Mouse (Mus musculus) ES-Bruce4 (cell line): Measurements from ENCODE around the gene Ust. TPM values are rescaled to one million over a fixed set of nuclear protein-coding genes. Genes with fewer than 3 reads are reported as not detected.

Experiments used
- H3K27ac ChIP-seq: 2 replicates; pipeline ENCODE4 v1.5.1; 2012; ENCODE audit warnings: low read length, inconsistent platforms; ENCODE audit not compliant: insufficient read depth
- H3K27me3 ChIP-seq: 2 replicates; pipeline ENCODE4 v1.6.1; 2012; ENCODE audit warnings: mild to moderate bottlenecking, low read length, inconsistent platforms; ENCODE audit not compliant: control insufficient read depth, poor library complexity, insufficient read depth, severe bottlenecking
- H3K36me3 ChIP-seq: 2 replicates; pipeline ENCODE4 v1.6.1; 2012; ENCODE audit warnings: inconsistent platforms, mild to moderate bottlenecking, low read length, moderate library complexity; ENCODE audit not compliant: control insufficient read depth, poor library complexity, insufficient read depth, severe bottlenecking
- H3K4me1 ChIP-seq: one replicate; pipeline ENCODE4 v1.8.1; 2011; ENCODE audit warnings: low read length; ENCODE audit not compliant: control insufficient read depth, insufficient read depth
- H3K4me3 ChIP-seq: 2 replicates; pipeline ENCODE4 v1.5.1; 2011; ENCODE audit warnings: low read depth, mild to moderate bottlenecking, low read length
- H3K9ac ChIP-seq: 2 replicates; pipeline ENCODE4 v1.6.1; 2012; ENCODE audit warnings: low read depth, mild to moderate bottlenecking, inconsistent platforms; ENCODE audit not compliant: poor library complexity, severe bottlenecking
- H3K9me3 ChIP-seq: replicated peaks from 2 replicates; pipeline ENCODE4 v1.6.1; 2012; ENCODE audit warnings: mild to moderate bottlenecking, low read length, inconsistent platforms; ENCODE audit not compliant: control insufficient read depth, poor library complexity, insufficient read depth, severe bottlenecking
- CTCF ChIP-seq: IDR thresholded peaks from one replicate; pipeline ENCODE4 v1.8.1; 2011; ENCODE audit warnings: low read depth, low read length
- EP300 ChIP-seq: IDR thresholded peaks from 2 replicates; pipeline ENCODE4 v1.6.1; 2011; ENCODE audit warnings: low read depth, low read length; ENCODE audit not compliant: insufficient read depth
- POLR2A ChIP-seq: IDR thresholded peaks from one replicate; pipeline ENCODE4 v1.8.1; 2011; ENCODE audit warnings: low read length; ENCODE audit not compliant: insufficient read depth
- polyA plus RNA-seq: library from polyadenylated mRNA; stranded (reverse); fragments of >200 nt; gene quantifications from 2 replicates; pipeline ENCODE4 v1.2.4, GENCODE M21; 2011; ENCODE audit warnings: low read depth; ENCODE audit not compliant: missing spikeins, insufficient read depth, insufficient read length

The Ust gene
- polyA plus RNA-seq, 1 experiment = 0.99 TPM

DNA sequence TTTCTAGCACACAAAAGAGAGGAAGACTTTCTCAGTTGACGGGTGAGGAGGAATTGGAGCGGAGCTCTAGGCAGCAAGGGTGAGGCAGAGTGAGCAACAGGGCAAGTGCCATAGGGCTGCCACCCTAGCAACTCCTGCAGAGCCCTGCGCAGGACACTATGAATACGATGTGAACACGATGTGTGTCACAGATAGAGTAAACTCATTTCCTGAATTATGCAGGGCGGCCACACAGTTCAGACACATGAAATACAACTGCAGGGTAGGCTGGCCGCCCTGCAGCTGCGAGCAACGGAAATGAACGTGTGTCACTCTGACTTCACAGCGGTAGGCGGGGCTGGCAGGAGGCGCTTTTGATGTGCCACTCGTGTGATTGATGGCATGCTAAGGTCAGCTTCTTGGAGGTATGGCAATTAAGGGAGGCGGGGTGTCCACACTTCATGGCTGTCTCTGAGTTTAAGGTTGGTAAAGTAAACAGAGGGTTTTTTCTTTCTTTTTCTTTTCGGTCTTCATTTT is 304.7 kb downstream of the Ust start:
- Histone ChIP-seq H3K4me3 (no peak overlapping the region), H3K9ac (no peak overlapping the region), H3K27me3 (no peaks in the 10 kb centered on the region), H3K9me3 (no peaks in the 10 kb centered on the region), H3K4me1 (no peaks in the 10 kb centered on the region), H3K36me3 (no peaks in the 10 kb centered on the region), H3K27ac (no peak overlapping the region)
- TF ChIP-seq POLR2A (no peak), EP300 (no peak), CTCF (no peak)

DNA sequence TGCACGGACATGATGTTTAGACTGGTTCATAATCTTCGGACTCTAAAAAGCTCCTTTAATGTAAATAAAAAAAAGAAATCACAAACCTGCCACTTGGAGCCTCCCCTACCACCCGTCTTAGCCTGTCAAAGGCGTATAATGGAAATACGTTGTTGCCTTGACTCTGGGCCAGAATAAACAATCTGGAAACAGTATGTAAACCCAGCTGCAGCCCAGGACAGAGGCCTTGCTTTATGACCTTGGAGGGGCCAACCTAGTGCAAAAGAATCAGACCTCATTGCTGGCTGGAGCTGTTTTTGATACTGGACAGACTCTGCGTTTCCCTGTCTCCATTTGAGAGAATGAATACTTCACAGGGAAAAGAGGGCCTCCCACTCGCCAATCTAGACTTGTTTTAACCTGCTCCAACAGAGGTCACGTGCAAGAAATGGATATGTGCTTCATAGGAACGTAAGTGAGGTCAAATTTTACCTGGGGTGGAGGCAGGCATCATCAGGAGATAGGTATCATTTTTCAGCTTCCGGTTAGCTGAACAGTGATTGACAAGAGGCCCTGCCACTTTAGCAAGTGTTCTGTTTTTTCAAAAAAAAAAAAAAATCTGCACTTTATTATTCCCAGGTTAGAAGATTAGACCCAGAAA is 305.2 kb downstream of the Ust start:
- H3K27ac ChIP-seq = no peak overlapping the region
- TF ChIP-seq CTCF = no peak
- no peak for TF ChIP-seq EP300
- TF ChIP-seq POLR2A = no peak
- no peaks in the 10 kb centered on the region for H3K36me3 ChIP-seq
- H3K27me3 ChIP-seq = no peaks in the 10 kb centered on the region
- no peak overlapping the region for H3K9ac ChIP-seq
- no peaks in the 10 kb centered on the region for H3K4me1 ChIP-seq
- no peak overlapping the region for H3K4me3 ChIP-seq
- no peaks in the 10 kb centered on the region for H3K9me3 ChIP-seq

DNA sequence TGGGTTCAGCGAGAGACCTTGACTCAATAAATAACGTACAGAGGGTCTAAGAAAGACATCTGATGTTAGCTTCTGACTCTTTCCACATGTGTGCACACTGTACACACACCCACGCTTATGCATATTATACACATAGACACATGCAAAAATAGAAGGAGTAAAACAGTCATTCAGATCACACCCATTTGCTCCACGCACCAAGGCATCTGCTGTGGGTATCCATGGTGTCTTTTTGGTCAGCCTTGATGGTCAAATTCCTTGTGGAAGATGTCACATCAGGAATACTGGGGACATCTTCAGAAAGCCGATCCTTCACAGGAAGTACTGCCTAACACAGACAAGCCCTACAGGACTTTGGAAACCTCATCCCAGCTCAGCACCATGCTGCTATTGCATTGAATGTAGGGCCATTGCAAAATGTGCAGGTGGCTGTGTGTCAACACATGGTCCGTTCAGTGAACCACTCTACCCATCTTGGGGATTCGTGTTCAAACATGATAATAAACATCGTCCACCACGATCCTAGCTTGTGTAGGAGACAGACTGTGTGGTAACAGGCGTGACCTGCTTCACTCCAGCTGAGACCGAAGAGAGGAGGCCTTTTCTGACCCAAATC is 305.9 kb downstream of the Ust start:
- no peaks in the 10 kb centered on the region for H3K9me3 ChIP-seq
- TF ChIP-seq EP300 (no peak), POLR2A (no peak), CTCF (no peak)
- no peaks in the 10 kb centered on the region for H3K4me1 ChIP-seq
- no peaks in the 10 kb centered on the region for H3K36me3 ChIP-seq
- H3K9ac ChIP-seq = no peak overlapping the region
- H3K4me3 ChIP-seq = no peak overlapping the region
- no peak overlapping the region for H3K27ac ChIP-seq
- H3K27me3 ChIP-seq = no peaks in the 10 kb centered on the region

DNA sequence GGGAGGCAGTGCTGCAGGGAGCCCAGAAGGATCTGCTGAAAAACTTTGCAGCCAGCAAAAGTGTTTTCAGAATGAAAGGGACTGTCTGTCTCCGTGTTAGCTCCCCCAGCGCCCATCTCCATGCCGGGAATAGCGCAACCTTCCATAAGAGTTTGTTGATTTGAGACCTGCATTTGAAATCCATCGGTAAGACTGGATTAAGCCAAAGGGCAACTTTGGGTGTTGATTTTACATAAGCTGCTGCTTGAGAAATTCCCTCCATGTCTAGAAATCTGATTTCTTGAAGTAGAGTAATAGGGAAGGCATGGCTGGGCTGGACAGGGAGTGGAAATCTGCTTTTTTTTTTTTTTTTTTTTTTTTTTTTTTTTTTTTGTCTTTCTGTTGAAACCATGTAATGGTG is 306.9 kb downstream of the Ust start:
- Histone ChIP-seq H3K9ac (no peak overlapping the region), H3K4me3 (no peak overlapping the region), H3K36me3 (no peaks in the 10 kb centered on the region), H3K9me3 (no peaks in the 10 kb centered on the region), H3K4me1 (no peaks in the 10 kb centered on the region), H3K27ac (no peak overlapping the region), H3K27me3 (no peaks in the 10 kb centered on the region)
- TF ChIP-seq EP300 = no peak
- TF ChIP-seq CTCF = no peak
- TF ChIP-seq POLR2A = no peak

DNA sequence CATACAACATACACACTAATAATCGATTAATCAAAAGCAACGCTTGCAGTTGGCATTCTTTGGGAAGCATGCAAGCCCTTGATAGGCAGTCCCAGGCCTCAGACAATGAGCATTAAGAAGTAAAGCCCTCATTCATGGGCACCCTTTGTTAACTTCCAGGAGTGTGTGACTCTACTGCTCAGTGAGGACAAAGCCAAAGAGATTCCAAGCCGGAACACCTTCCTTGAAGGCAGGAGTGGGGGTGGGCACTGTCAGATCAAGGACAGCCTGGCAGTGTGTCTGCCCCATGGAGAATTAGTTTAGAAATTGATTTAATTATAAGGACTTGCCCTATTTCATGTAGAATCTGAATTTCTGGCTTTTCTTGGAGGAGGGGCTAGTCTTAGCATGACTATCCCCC is 308.3 kb downstream of the Ust start:
- Histone ChIP-seq H3K9me3 (no peaks in the 10 kb centered on the region), H3K27me3 (no peaks in the 10 kb centered on the region), H3K27ac (no peak overlapping the region), H3K36me3 (no peaks in the 10 kb centered on the region), H3K4me1 (no peaks in the 10 kb centered on the region), H3K9ac (no peak overlapping the region), H3K4me3 (no peak overlapping the region)
- no peak for TF ChIP-seq CTCF

DNA sequence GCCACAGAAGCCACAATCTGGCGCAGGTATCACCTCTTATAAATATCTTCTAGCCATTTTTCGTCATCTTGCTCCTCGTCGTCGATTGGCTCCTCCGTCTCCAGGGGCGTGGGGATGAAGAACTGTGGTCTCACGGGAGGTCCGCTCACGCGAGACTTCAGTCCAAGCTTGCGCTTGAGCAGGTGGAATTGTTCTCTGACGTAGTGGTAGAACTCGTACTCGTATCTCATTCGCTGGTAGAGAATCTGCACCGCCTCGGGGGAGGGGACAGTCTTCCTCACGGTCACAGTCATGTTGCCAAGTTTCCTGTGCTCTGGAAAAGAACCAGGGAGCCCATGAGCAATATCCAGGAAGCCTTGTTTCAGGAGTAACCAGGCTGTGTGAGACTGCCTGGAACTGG is 311.3 kb downstream of the Ust start:
- Histone ChIP-seq H3K27me3 (no peaks in the 10 kb centered on the region), H3K4me3 (no peak overlapping the region)
- no peak for TF ChIP-seq POLR2A
- no peak for TF ChIP-seq CTCF
- no peak for TF ChIP-seq EP300

More for the DNA sequence above, 311.3 kb downstream of the Ust start:
- no peak overlapping the region for H3K9ac ChIP-seq
- no peaks in the 10 kb centered on the region for H3K9me3 ChIP-seq
- H3K27ac ChIP-seq = no peak overlapping the region
- no peaks in the 10 kb centered on the region for H3K36me3 ChIP-seq
- no peaks in the 10 kb centered on the region for H3K4me1 ChIP-seq
